Mouse (Mus musculus) olfactory bulb, adult 2 months (tissue): ENCODE measurements at regions not wholly inside any gene's neighbourhood (a gene's known extent, or its start where the extent isn't known, plus 50 kb on each side); places are given as distances from the start of the nearest gene placed in this dataset.

ENCODE experiments used
- CTCF ChIP-seq: fragments of 200-500 bp; IDR thresholded peaks from 2 replicates; pipeline ENCODE4 v1.5.1; 2012; ENCODE audit warnings: low read depth, mild to moderate bottlenecking, low read length, moderate library complexity; ENCODE audit not compliant: insufficient read depth
- POLR2A ChIP-seq: fragments of 200-500 bp; IDR thresholded peaks from 2 replicates; pipeline ENCODE4 v1.6.1; 2012; ENCODE audit warnings: mild to moderate bottlenecking, low read depth, low read length, moderate library complexity; ENCODE audit not compliant: insufficient read depth

- no peak for TF ChIP-seq POLR2A
- no peak for TF ChIP-seq CTCF
These were observed 231.1 kb upstream of the Auts2 start for GRCm38 (mm10) chr5:132774141-132774680.
